Mouse (Mus musculus) megakaryocyte progenitor cell, adult 5-6 weeks (primary cell): Measurements from ENCODE around the gene Gm38655. TPM values are rescaled to one million over a fixed set of nuclear protein-coding genes. Genes with fewer than 3 reads are reported as not detected.
A peak's percentile ranks its signal among the peaks of the same experiment; 100 is the strongest.
"Not testable (repeated sequence)": the region's sequence is repeated elsewhere in the genome, so short reads cannot be mapped to it uniquely, and the experiment has no call there.

ENCODE experiments used
- ATAC-seq: replicated peaks from 2 replicates; pipeline ENCODE4 v1.8.0; 2016; ENCODE audit warnings: mild to moderate bottlenecking, moderate TSS enrichment, inconsistent platforms; ENCODE audit not compliant: poor library complexity
- total RNA-seq, 2 experiments: library from RNA; stranded (forward) in 1 of 2; stranded (reverse) in 1 of 2; fragments of 157-497, 149-512 nt in 1 of 2; fragments of 200-1000 nt in 1 of 2; gene quantifications; 2 replicates each; pipeline versions ENCODE4 v1.2.3 to v1.2.4; 2015 to 2017

Gene Gm38655
- total RNA-seq, 2 experiments from 2014 or later: not detected

- no peak for ATAC-seq
These were observed 2.7 kb downstream of the Gm38655 start for GRCm38 (mm10) chr17:25172558-25172957.

- no peak for ATAC-seq
These were observed 5.6 kb downstream of the Gm38655 start for GRCm38 (mm10) chr17:25169706-25170105.

- ATAC-seq: no peak
These were observed 9.2 kb downstream of the Gm38655 start for GRCm38 (mm10) chr17:25165970-25166671.

GRCm38 (mm10) chr17:25164770-25165169 lies 10.5 kb downstream of the Gm38655 start:
- no peak for ATAC-seq

GRCm38 (mm10) chr17:25163387-25163786 lies 11.9 kb downstream of the Gm38655 start:
- ATAC-seq: no peak

DNA sequence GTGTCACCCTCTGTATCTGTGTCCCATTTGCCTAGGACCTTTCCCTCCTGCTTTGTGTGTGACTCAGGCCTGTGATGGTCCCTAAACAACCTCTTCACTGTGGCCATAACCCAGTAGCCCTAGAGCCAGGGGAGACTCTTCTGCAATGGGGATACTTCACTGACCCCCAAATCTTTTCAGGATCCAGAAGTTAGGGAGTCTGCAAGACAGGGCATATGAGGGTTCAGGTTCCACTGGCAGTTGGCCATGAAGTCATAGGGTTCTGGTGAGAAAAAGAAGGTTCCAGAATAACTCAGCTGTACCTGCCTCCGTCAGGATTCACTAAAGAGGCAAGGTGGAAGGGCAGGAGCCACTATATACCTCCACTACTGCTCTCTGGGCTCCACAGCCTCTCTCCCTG lies 13.1 kb downstream of the Gm38655 start, which contains the start of gene Ccdc154:
Gene Ccdc154, plus strand, starts transcription at position 301 of the 400 bp plus-strand sequence.
- ATAC-seq: no peak

DNA sequence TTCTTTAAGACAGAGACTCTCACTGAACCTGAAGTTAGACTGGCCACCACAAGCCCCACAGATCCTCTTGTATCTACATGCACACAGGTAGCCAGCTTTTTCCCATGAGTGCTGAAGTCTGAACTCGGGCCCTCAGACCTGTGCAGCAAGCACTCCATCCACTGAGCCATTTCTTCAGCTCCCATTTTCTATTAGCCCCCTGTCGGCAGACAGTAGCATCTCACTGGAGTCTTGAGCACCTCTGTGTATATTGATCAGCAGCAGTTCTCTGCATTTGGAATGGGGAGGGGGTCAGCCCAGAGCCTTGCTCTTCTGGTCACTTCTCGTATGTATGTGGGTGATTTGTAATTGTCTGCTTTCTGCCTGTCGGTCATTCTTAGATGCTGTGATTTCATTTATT lies 35.3 kb downstream of the Gm38655 start:
- peak; percentile 42; the same call in 1 of the 2 replicates for ATAC-seq

DNA sequence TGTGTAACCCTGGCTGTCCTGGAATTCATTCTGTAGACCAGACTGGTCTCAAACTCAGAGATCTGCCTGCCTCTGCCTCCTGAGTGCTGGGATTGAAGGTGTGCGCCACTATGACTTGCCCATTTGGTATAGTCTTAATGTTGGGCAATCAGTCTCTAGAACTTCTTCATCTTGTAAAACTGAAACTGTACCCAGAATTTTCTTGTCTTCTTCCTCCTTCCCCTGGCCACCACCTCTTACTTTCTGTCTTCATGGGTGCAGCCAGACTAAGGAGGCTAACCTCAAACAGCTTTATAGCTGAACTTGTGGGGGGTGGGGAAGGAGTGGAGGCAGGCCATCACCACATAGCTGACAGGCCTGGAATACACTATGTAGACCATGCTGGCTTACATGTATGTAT lies 36.5 kb downstream of the Gm38655 start:
- peak; percentile 39; the same call in 1 of the 2 replicates for ATAC-seq

DNA sequence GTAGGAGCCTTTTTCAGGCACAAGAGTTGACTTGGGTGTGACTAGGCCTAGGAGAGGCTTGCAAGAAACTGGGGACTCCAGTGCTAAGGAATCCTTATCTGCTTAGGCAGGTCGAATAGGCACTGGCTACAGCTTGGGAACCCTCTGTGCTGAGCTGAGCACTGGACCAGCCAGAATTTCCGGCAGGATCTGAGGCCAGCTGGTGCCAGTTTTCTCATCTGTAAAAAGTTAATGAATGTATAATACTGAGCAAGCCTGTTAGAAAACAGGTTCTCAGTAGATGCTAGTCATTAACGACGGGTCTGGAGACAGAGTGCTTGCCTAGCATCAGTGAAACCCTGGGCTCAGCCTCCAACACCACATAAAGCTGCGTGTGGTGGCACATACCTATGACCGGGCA lies 39.6 kb downstream of the Gm38655 start:
- no peak for ATAC-seq

DNA sequence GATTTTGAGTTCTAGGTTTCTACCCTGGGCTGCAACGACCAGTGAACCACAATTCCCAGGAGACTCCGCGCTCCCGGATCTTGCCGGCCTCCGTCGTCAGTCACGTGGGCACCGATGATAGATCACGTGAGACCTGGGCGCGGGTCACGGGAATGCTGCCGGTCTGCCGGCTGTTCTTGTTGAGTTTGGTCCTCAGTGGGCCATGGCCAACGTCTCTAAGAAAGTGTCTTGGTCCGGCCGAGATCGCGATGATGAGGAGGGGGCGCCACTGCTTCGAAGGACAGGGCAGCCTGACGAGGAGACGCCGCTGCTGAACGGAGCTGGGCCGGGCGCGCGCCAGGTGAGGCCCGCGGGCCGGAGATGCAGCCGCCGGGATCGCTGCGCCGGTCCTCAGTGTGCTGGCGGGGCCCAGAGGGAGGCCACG lies 42.0 kb downstream of the Gm38655 start, which contains the start of gene Clcn7:
Gene Clcn7, plus strand, starts transcription at position 117 of the 424 bp plus-strand sequence.
- peak; percentile 87 for ATAC-seq

DNA sequence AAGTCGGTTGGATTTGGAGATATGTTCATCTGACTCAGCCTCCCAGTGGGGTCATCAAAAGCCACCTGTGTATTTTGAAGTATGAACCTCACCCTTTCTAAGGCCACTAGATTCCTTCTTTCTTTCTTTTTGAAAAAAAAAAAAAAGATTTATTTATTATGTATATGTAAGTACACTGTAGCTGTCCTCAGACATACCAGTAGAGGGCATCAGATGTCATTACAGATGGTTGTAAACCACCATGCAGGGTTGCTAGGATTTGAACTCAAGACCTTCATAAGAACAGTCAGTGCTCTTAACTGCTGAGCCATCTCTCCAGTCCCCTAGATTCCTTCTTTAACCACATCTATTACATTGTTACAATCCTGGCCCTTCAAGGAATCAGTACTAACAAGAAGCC lies 45.2 kb downstream of the Gm38655 start:
- no peak for ATAC-seq

DNA sequence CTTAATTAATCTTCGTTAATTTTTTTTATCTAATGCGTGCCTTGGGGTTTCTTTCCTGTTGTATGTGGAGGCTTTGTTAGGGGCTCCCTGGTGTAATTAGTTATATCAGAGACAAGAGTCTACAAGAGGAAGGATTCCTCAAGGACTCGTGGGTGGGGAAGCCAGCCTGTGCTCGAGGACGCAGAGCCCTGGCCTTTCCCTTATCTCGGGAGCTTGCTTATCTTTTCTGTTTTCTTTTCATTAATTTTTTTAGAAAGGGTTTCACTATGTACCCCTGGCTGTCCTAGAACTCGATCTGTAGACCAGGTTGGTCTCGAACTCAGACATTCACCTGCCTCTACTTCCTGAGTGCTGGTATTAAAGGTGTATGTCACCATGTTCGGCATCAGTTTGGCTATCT lies 47.6 kb downstream of the Gm38655 start:
- peak; percentile 14; the same call in 1 of the 2 replicates for ATAC-seq

DNA sequence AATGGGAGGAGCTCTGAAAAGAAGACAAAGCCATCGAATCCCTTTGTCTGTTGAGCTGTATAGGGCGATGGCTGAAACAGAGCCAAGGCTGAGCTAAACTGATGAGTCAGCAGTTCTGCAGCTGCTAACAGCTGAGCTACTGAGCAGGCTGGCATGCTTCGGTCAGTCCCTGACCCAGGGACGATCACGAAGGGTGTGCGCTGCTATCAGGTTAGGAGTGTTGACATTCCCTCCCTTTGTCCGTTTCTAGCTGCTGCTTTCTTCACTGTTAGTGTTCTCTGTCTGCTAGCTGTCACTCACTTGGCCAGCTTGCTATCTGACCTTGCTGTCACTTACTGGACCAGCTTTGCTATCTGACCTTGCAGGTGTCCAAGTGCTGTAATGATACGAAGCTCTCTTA lies 48.2 kb downstream of the Gm38655 start:
- peak; percentile 82 for ATAC-seq

DNA sequence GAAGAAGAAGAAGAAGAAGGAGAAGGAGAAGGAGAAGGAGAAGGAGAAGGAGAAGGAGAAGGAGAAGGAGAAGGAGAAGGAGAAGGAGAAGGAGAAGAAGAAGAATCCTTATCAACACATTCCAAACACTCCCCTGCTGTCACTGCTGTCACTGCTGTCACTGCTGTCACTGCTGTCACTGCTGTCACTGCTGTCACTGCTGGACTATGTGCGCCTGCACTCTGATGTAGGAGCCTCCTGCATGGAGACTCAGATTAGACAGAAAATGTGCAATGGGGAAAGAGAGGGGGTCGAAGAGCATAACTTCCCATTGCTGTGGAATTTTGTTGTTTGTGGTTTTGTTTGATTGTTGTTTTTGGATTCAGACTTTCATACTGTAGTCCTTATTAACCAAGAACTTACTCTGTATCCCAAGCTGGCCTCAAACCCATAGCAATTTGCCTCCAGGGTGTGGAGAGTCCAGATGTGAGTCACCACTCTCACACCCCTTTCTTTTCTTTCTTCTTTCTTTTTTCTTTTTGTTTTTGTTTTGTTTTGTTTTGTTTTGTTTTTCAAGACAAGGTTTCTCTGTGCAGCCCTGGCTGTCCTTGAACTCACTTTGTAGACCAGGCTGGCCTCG lies 49.7 kb downstream of the Gm38655 start:
- ATAC-seq: not testable (repeated sequence)

DNA sequence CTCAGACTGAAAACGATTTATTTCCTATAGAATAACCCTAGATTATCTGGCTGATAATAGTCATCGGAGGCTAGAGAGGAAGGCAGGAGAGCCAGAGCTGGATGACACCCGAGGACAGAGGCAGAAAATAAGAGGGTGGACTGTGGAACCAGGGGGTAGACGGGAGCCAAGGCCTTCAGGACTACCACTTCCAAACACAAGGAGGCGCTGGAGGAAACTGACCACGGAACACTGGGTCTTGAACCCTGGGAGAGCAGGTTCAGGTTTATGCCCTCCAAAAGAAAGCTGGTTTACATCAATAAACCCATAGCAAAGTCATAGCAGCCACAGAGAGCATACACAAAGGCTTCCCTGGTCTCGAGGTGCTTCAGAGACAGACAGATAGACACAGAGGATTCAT lies 51.3 kb downstream of the Gm38655 start:
- peak; percentile 58; the same call in 1 of the 2 replicates for ATAC-seq

Other genes starting within 250 kb of the Gm38655 start
- 14.1 and 21.7 TPM in 2 replicates for gene Mapk8ip3, start 238.5 kb downstream of the Gm38655 start, total RNA-seq (2015)
- 25.2 and 29.3 TPM in 2 replicates for gene Mapk8ip3, start 238.5 kb downstream of the Gm38655 start, total RNA-seq (2017)
- 125 and 131 TPM in 2 replicates for gene Jpt2, start 214.8 kb downstream of the Gm38655 start, total RNA-seq (2015)
- 114 and 116 TPM in 2 replicates for gene Jpt2, start 214.8 kb downstream of the Gm38655 start, total RNA-seq (2017)
- gene Cramp1l, start 159.7 kb downstream of the Gm38655 start, total RNA-seq (2015): 21.4 and 21.9 TPM in 2 replicates
- 7.7 and 8.5 TPM in 2 replicates for gene Cramp1l, start 159.7 kb downstream of the Gm38655 start, total RNA-seq (2017)
- gene Ift140, start 159.4 kb downstream of the Gm38655 start, total RNA-seq (2015): 8.0 and 11.0 TPM in 2 replicates
- gene Ift140, start 159.4 kb downstream of the Gm38655 start, total RNA-seq (2017): 20.2 and 20.3 TPM in 2 replicates
- gene Tmem204, start 91.9 kb downstream of the Gm38655 start, total RNA-seq (2015): not detected in 2 replicates
- not detected in 2 replicates for gene Tmem204, start 91.9 kb downstream of the Gm38655 start, total RNA-seq (2017)
- 15.5 and 31.2 TPM in 2 replicates for gene Telo2, start 59.5 kb downstream of the Gm38655 start, total RNA-seq (2015)
- 28.8 and 35.5 TPM in 2 replicates for gene Telo2, start 59.5 kb downstream of the Gm38655 start, total RNA-seq (2017)
- not detected in 2 replicates for gene Ptx4, start 54.7 kb downstream of the Gm38655 start, total RNA-seq (2015)
- not detected in 2 replicates for gene Ptx4, start 54.7 kb downstream of the Gm38655 start, total RNA-seq (2017)
- gene Clcn7, start 42.1 kb downstream of the Gm38655 start, total RNA-seq (2015): 7.3 and 7.8 TPM in 2 replicates
- gene Clcn7, start 42.1 kb downstream of the Gm38655 start, total RNA-seq (2017): 8.1 and 9.6 TPM in 2 replicates
- not detected in 2 replicates for gene Ccdc154, start 13.0 kb downstream of the Gm38655 start, total RNA-seq (2015)
- 0.14 TPM in 1 of 2 replicates, not detected in the other for gene Ccdc154, start 13.0 kb downstream of the Gm38655 start, total RNA-seq (2017)
- 16.6 and 20.3 TPM in 2 replicates for gene BC003965, start 9.1 kb upstream of the Gm38655 start, total RNA-seq (2015)
- gene BC003965, start 9.1 kb upstream of the Gm38655 start, total RNA-seq (2017): 7.0 and 11.5 TPM in 2 replicates
- gene Unkl, start 12.9 kb upstream of the Gm38655 start, total RNA-seq (2015): 6.1 and 6.2 TPM in 2 replicates
- 7.7 and 8.2 TPM in 2 replicates for gene Unkl, start 12.9 kb upstream of the Gm38655 start, total RNA-seq (2017)
- gene Gnptg, start 64.7 kb upstream of the Gm38655 start, total RNA-seq (2015): 24.3 and 24.4 TPM in 2 replicates
- 17.2 and 20.8 TPM in 2 replicates for gene Gnptg, start 64.7 kb upstream of the Gm38655 start, total RNA-seq (2017)
- gene Tsr3, start 64.7 kb upstream of the Gm38655 start, total RNA-seq (2015): 14.9 and 15.2 TPM in 2 replicates
- 28.1 and 30.7 TPM in 2 replicates for gene Tsr3, start 64.7 kb upstream of the Gm38655 start, total RNA-seq (2017)
- 1.2 and 3.8 TPM in 2 replicates for gene Baiap3, start 80.9 kb upstream of the Gm38655 start, total RNA-seq (2015)
- 3.7 and 6.1 TPM in 2 replicates for gene Baiap3, start 80.9 kb upstream of the Gm38655 start, total RNA-seq (2017)
- 355 and 376 TPM in 2 replicates for gene Ube2i, start 99.2 kb upstream of the Gm38655 start, total RNA-seq (2015)
- 305 and 308 TPM in 2 replicates for gene Ube2i, start 99.2 kb upstream of the Gm38655 start, total RNA-seq (2017)
- 18.7 and 31.2 TPM in 2 replicates for gene Prss34, start 122.9 kb upstream of the Gm38655 start, total RNA-seq (2015)
- gene Prss34, start 122.9 kb upstream of the Gm38655 start, total RNA-seq (2017): 4.5 and 23.9 TPM in 2 replicates
- gene Prss28, start 133.2 kb upstream of the Gm38655 start, total RNA-seq (2015): not detected in 2 replicates
- gene Prss28, start 133.2 kb upstream of the Gm38655 start, total RNA-seq (2017): not detected in 2 replicates
- gene Prss29, start 143.2 kb upstream of the Gm38655 start, total RNA-seq (2015): not detected in 2 replicates
- gene Prss29, start 143.2 kb upstream of the Gm38655 start, total RNA-seq (2017): not detected in 2 replicates
- not detected in 2 replicates for gene Tpsab1, start 170.1 kb upstream of the Gm38655 start, total RNA-seq (2015)
- gene Tpsab1, start 170.1 kb upstream of the Gm38655 start, total RNA-seq (2017): not detected in 2 replicates
- gene Tpsb2, start 190.8 kb upstream of the Gm38655 start, total RNA-seq (2015): not detected in 2 replicates
- gene Tpsb2, start 190.8 kb upstream of the Gm38655 start, total RNA-seq (2017): not detected in 2 replicates
- not detected in 2 replicates for gene Tpsg1, start 193.8 kb upstream of the Gm38655 start, total RNA-seq (2015)
- not detected in 2 replicates for gene Tpsg1, start 193.8 kb upstream of the Gm38655 start, total RNA-seq (2017)